Mouse (Mus musculus) kidney, postnatal 0 days (tissue): ENCODE data around the gene Slc36a4. TPM values are rescaled to one million over a fixed set of nuclear protein-coding genes. Genes with fewer than 3 reads are reported as not detected.

ENCODE experiments used
- ATAC-seq: fragments of 200-750 bp; cut with Nextera tagmentation; replicated peaks from 2 replicates; pipeline ENCODE4 v1.8.0; 2017; ENCODE audit warnings: low read depth, moderate number of reproducible peaks, moderate TSS enrichment, moderate library complexity; ENCODE audit not compliant: low FRiP score
- DNase-seq: peaks from one replicate; pipeline ENCODE4 v3.0.0-alpha.2; 2016; ENCODE audit warnings: low spot score
- H3K27ac ChIP-seq: fragments of 300-500 bp; sonication (generic); 2 replicates; pipeline ENCODE4 v1.5.1; 2014; ENCODE audit warnings: mild to moderate bottlenecking
- H3K27me3 ChIP-seq: fragments of 300-500 bp; sonication (generic); 2 replicates; pipeline ENCODE4 v1.6.1; 2014; ENCODE audit warnings: low read length, mixed read lengths; ENCODE audit not compliant: insufficient read depth
- H3K36me3 ChIP-seq: fragments of 300-500 bp; sonication (generic); 2 replicates; pipeline ENCODE4 v1.6.1; 2014; ENCODE audit warnings: low read length, mixed read lengths; ENCODE audit not compliant: insufficient read depth
- H3K4me1 ChIP-seq: fragments of 300-500 bp; sonication (generic); replicated peaks from 2 replicates; pipeline ENCODE4 v1.6.1; 2014; ENCODE audit warnings: antibody characterized with exemption, low read length, mixed read lengths; ENCODE audit not compliant: insufficient read depth
- H3K4me2 ChIP-seq: fragments of 300-500 bp; sonication (generic); 2 replicates; pipeline ENCODE4 v1.6.1; 2014; ENCODE audit warnings: mild to moderate bottlenecking, low read length, moderate library complexity, mixed read lengths
- H3K4me3 ChIP-seq: fragments of 300-500 bp; sonication (generic); replicated peaks from 2 replicates; pipeline ENCODE4 v1.5.1; 2014; ENCODE audit warnings: low read depth, low read length
- H3K9ac ChIP-seq: fragments of 300-500 bp; sonication (generic); 2 replicates; pipeline ENCODE4 v1.6.1; 2014; ENCODE audit warnings: low read depth, low read length
- H3K9me3 ChIP-seq: fragments of 300-500 bp; sonication (generic); replicated peaks from 2 replicates; pipeline ENCODE4 v1.6.1; 2016; ENCODE audit warnings: low read length, inconsistent platforms, mixed read lengths
- CTCF ChIP-seq: IDR thresholded peaks from 2 replicates; pipeline ENCODE4 v1.5.1; 2016; ENCODE audit warnings: antibody characterized with exemption, low read depth, mild to moderate bottlenecking, moderate library complexity
- WGBS: fragments of 180-500 bp; shearing (Covaris S2); extraction: QIAGEN DNeasy Blood & Tissue Kit; methylation state at CpG from one replicate; pipeline ENCODE4 v1.1.7; 2014; 5-methylcytosine and 5-hydroxymethylcytosine counted together
- polyA plus RNA-seq: library from polyadenylated mRNA; unstranded; fragments of >200 nt; fragmentation: Nextera tagmentation; extraction: Ambion mirVana; gene quantifications from 2 replicates; pipeline ENCODE4 v1.2.1, GENCODE M21; 2015

The Slc36a4 gene
- polyA plus RNA-seq, 1 experiment from 2014 or later = 13.5 TPM

DNA sequence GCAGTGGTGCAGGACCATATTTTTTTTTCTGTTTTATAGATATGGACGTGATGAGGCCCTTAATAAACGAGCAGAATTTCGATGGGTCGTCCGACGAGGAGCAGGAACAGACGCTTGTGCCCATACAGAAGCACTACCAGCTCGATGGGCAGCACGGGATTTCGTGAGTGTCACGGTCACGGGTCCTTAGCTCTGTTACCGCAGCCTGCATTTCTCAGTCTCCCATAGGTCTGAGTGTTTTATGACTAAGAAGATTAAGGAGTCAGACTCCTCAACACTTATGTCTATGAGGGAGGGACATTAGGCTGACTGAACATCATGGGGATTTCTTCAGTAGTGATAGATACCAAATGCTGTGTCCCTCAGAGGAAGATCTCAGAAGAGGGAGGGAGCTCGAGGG, 10.1 kb downstream of the Slc36a4 start:
- H3K27me3 ChIP-seq = no peaks in the 10 kb centered on the region
- H3K9ac ChIP-seq = no peak overlapping the region
- no peak for TF ChIP-seq CTCF
- H3K36me3 ChIP-seq = no peaks in the 10 kb centered on the region
- no peak overlapping the region for H3K4me2 ChIP-seq
- DNase-seq = peak; percentile 52
- 42% methylated on average over 14 of the region's 14 CpGs for WGBS
- peak; percentile 53 for ATAC-seq
- H3K27ac ChIP-seq = no peak overlapping the region
- no peak overlapping the region for H3K4me3 ChIP-seq
- no peaks in the 10 kb centered on the region for H3K9me3 ChIP-seq
- H3K4me1 ChIP-seq = no peaks in the 10 kb centered on the region

DNA sequence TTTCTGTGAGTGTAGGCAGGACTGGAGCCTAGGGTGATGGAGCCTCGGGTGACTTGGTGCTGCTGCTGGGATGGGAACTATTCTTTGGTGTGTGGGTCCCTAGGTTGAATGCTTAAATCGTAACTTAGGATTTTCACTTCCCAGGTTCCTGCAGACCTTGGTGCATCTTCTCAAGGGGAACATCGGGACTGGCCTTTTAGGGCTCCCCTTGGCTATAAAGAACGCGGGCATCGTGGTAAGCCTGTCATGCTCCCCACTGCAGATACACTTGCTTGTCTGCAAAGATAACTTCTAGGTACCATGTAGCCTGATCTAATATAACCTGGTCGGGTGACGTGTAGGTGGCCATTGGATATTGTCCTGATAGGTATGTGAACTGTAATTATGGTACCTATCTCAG, 11.0 kb downstream of the Slc36a4 start:
- no peak for ATAC-seq
- no peaks in the 10 kb centered on the region for H3K27me3 ChIP-seq
- no peaks in the 10 kb centered on the region for H3K9me3 ChIP-seq
- no peak overlapping the region for H3K27ac ChIP-seq
- H3K4me3 ChIP-seq = no peak overlapping the region
- no peak for TF ChIP-seq CTCF
- H3K36me3 ChIP-seq = no peaks in the 10 kb centered on the region
- no peak for DNase-seq
- no peak overlapping the region for H3K4me2 ChIP-seq
- 90% methylated on average over 8 of the region's 8 CpGs for WGBS
- H3K9ac ChIP-seq = no peak overlapping the region
- H3K4me1 ChIP-seq = no peaks in the 10 kb centered on the region

GRCm38 (mm10) chr9:15721226-15721833, 11.8 kb downstream of the Slc36a4 start:
- Histone ChIP-seq H3K9ac (no peak overlapping the region), H3K4me3 (no peak overlapping the region), H3K36me3 (no peaks in the 10 kb centered on the region), H3K4me1 (no peaks in the 10 kb centered on the region), H3K9me3 (no peaks in the 10 kb centered on the region), H3K27ac (no peak overlapping the region), H3K27me3 (no peaks in the 10 kb centered on the region), H3K4me2 (no peak overlapping the region)
- TF ChIP-seq CTCF = no peak
- DNase-seq (no peak), ATAC-seq (no peak)
- 71% methylated on average over 6 of the region's 6 CpGs for WGBS

DNA sequence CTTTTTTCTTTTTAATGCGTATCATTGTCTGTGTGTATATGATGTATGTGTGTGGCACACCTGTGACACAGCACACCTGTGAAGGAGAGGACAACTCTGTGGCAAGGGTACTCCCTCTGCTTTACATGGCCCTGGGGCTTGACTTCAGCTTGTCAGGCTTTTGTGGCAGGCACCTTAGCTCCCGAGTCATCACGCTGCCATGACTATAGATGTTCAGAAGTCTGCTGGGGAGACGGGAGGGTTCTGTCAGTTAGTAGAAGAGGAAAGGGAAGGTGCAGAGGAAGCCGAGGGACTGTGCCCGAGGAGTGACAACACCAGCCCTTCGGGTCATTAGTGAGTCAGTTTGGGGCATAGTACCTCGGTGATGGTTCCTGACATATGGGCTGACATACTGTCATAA, 13.0 kb downstream of the Slc36a4 start:
- Histone ChIP-seq H3K27ac (no peak overlapping the region), H3K9ac (no peak overlapping the region), H3K4me3 (no peak overlapping the region), H3K27me3 (no peaks in the 10 kb centered on the region), H3K36me3 (peaks cover 10% of the 10 kb centered on the region), H3K9me3 (no peaks in the 10 kb centered on the region), H3K4me1 (no peaks in the 10 kb centered on the region), H3K4me2 (no peak overlapping the region)
- DNase-seq (no peak), ATAC-seq (no peak)
- no peak for TF ChIP-seq CTCF
- 83% methylated on average over 8 of the region's 8 CpGs for WGBS

GRCm38 (mm10) chr9:15727168-15727567, 17.6 kb downstream of the Slc36a4 start:
- no peak overlapping the region for H3K4me2 ChIP-seq
- no peaks in the 10 kb centered on the region for H3K27me3 ChIP-seq
- ATAC-seq = no peak
- H3K4me3 ChIP-seq = no peak overlapping the region
- H3K9me3 ChIP-seq = no peaks in the 10 kb centered on the region
- no peaks in the 10 kb centered on the region for H3K4me1 ChIP-seq
- 94% methylated on average over 8 of the region's 8 CpGs for WGBS
- no peak overlapping the region for H3K27ac ChIP-seq
- peaks cover 27% of the 10 kb centered on the region for H3K36me3 ChIP-seq
- H3K9ac ChIP-seq = no peak overlapping the region
- no peak for DNase-seq
- no peak for TF ChIP-seq CTCF

GRCm38 (mm10) chr9:15731758-15732748, 22.5 kb downstream of the Slc36a4 start:
- Histone ChIP-seq H3K9ac (no peak overlapping the region), H3K4me2 (no peak overlapping the region), H3K9me3 (no peaks in the 10 kb centered on the region), H3K27ac (no peak overlapping the region), H3K27me3 (no peaks in the 10 kb centered on the region), H3K4me3 (no peak overlapping the region), H3K36me3 (peaks cover 35% of the 10 kb centered on the region; the same call in 1 of the 2 replicates), H3K4me1 (no peaks in the 10 kb centered on the region)
- DNase-seq = no peak
- 77% methylated on average over 13 of the region's 13 CpGs for WGBS
- no peak for TF ChIP-seq CTCF
- ATAC-seq = 0 out of 2 replicates have a peak, but pooled peaks have one; percentile 29
